Mouse (Mus musculus): ENCODE data around the gene Sytl3.
A peak's percentile ranks its signal among the peaks of the same experiment; 100 is the strongest.
"Not testable (repeated sequence)": the region's sequence is repeated elsewhere in the genome, so short reads cannot be mapped to it uniquely, and the experiment has no call there.

The Sytl3 gene

DNA sequence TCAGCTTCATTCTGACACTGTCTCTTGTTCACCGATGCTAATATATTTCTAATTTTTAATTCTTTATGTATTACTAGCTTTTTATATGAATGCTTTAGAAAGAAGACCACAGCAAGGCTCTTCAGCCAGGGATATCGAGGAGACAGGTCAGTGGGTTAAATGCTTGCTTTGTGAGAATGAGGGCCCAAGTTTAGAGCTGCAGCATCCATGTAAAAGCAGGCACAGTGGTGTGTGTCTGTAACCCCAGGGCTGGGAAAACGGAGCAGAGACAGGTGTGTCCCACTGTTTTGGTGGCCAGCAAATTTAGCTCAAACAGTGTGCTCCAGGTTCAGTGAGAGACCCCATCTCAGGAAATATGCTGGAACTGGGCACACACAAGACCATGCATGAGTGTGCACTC is 11.4 kb upstream of the Sytl3 start:
- not testable (repeated sequence) for DNase-seq

DNA sequence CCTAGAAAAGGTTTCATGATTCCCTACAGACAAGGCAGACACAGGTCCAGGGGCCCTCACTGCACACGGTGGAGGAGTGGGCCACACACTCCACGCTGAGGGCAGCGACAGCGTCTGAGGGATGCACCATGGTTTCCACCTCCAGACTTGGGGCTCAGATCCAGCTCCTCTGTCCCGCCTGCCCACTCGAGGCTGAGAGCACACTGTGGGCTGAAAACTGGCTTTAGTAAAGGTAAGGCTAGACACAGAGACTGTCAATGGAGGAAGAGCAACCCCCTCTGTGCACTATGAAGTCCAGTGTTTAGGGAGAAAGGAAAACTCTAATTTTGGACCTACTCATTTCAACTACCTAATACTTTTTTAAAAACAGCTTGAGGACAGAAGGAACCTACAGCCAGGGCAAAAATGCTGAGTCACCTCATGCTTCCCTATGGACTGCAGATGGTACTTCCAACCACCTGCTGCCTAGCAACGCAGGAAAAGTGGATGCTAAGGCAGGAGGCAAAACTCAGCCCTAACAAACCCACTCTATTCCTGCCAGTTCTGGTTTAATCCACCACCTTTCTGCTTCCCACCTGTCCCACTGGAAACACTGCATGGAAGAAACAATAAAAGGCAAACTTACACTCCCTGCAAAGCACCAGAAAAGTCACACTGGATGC is 7.9 kb upstream of the Sytl3 start:
- peak in 1 of 2 experiments; percentile 14 for DNase-seq

GRCm38 (mm10) chr17:6653341-6653946 is 5.4 kb upstream of the Sytl3 start:
- DNase-seq: not testable (repeated sequence)

DNA sequence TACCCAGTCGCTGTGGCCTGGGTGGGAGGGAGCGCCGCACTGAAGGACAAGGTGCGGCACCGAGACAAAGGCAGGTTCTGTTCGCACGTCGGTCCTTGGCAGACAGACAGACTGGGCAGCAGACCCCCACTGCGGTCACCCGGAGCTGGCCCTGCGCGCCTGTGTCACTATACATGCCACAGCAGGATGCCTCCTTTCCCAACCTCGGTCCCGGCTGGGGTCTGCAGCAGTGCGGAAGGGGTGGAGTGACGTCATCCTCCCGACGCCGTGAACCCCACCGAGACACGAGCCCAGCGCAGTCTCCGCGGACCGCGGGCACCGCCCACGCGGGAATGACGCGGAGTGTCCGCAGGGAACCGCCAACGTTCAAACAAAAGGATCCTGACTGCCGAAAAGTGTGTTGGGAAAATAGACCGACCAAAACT is 3.8 kb upstream of the Sytl3 start:
- peak; percentile 87 to 89 for DNase-seq

GRCm38 (mm10) chr17:6655567-6656281 is 3.2 kb upstream of the Sytl3 start, which contains the start of gene Dynlt1f:
TSS of gene Dynlt1f (minus strand) at chr17:6655900.
- peak; percentile 71 to 73 for DNase-seq

DNA sequence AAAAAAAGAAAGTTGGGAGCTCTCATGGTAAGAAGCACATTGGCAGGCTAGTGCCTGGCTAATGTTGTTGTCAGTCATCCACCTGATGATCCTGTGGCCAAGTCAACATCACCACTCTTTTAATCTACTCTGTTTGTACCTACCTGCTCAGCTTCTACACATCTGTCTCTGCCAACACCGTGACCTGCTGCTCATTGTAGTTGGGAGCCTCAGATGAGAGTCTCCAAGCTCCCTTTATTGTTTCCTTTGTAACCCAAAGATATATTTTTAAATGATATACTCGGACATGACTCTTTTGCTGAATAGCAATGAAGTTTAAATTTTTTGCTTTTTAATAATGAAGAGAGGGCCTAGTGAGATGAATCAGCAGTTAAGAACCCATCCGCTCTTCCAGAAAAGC is 2.4 kb upstream of the Sytl3 start:
- not testable (repeated sequence) for DNase-seq

DNA sequence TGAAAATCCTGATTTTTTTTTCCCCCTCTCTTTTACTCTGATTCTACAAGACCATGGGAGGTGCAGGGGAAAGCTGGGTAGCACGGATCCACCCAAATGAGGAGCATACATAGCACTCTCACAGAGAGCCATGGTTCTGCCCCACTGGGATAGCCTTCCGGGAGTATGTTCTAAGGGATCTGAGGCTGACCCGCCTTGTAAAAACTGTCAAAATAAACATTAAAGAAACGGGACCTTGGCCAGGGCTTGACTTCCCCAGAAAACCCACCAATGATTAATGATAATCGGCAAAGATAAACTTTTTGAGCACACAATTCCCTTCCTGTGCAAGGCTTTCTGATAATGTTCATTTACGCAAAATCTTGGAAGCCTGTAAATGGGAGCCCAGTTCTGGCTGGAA is 1.7 kb downstream of the Sytl3 start:
- not testable (repeated sequence) for DNase-seq

DNA sequence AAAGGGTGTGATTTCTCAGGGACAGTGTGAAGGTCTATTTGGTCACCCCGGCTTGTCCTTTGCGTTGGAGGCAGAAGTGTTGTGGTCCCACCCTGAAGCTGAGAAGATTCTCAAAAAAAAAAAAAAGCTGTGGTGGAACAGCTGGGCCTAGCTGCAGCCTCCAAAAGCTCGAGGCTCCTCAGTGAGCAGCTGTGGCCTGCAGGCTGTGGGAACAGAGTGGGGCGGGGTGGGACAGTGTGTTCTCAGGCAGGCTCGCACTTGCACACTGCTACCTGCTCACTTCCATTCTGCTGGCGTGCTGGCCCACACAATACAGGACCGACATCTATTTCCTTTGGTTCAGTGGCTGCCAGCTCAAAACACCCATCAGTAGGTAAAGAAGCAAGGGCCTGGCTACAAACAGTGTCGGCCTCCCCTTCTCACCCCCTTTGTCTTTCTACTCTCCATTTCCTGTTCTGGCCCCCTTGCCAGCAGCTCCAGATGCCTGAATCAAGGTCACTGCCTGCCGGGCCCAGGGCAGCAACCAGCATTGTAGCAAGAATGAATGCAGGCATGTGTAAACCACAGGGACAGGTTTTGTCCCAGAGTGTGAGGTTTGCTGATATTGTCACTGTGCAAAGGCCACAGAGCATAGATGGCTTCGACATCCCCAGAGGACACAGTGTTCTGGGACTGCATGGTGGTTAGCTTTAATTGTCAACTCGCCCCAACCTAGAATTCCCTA is 2.4 kb downstream of the Sytl3 start:
- DNase-seq: not testable (repeated sequence)

DNA sequence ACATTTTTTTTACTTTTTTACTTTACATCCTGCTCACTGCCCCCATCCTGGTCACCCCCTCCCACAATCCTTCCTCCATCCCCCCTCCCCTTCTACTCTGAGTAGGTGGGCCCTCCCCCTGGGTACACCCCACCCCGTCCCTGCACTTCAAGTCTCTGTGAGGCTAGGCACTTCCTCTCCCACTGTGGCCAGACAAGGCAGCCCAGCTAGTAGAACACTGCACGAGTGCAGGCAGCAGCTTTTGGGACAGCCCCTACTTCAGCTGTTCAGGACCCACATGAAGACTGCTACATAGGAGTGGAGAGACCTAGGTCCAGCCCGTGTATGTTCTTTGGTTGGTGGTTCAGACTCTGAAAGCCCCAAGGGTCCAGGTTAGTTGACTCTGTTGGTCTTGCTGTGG is 3.9 kb downstream of the Sytl3 start:
- not testable (repeated sequence) for DNase-seq

DNA sequence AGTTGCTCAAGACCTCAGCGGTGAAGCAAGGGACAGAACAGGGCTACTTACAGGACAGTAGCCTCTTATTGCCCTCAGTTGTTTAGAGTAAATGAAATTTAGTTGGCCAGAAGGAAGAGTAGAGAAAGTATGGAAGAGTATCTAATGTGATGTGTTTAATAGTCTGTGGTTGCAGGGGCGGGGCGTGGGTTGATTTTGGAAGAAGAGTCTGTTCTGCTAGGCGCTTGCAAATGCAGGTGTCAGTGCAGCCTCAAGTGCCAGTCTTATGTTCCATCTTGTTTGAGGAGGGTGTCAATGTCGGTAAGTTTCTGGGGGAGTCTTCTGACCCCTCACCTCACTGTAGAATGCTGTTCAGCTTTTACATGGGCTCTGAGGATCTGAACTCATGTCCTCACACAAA is 6.5 kb downstream of the Sytl3 start:
- not testable (repeated sequence) for DNase-seq

- not testable (repeated sequence) for DNase-seq
These were observed 9.6 kb downstream of the Sytl3 start for GRCm38 (mm10) chr17:6668522-6668921.

DNA sequence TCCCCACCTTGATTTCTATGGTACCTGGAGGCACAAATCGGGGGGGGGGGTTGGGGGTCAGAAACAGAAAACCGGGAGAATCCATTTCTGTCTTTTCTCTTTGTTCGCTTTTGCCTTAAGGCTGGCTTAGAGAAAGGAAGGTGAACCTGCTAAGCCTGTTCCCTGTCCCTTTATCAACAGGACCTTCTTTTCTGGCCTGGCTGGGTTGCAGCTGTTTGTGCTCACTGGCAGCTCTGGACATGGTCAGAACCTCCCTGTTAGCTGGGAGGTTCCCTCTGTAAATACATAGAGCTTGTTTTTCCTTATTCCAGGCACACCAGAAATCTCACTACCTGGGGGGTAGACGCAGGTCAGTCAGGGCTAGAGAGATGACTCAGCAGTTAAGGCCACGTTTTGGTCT is 15.4 kb downstream of the Sytl3 start:
- DNase-seq: not testable (repeated sequence)

DNA sequence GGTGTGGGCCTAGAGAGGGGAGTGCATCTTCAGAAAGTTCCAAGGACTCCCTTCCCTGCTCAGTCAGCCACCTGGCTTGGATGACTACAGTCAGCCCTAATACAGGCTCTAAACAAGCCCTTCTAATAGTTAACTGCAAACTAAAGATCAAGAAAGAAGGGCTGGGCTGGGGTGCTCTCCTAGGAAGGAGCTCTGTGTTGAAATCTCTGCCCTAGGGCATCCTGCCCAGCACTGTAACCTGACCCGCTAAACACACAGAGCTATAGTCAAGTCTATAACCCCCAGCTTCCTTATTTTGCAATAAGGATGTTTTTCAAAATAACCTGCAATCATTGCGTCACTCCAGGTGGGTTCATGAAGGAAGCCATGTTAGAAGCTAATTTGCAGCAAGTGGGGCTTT is 19.2 kb downstream of the Sytl3 start:
- DNase-seq: not testable (repeated sequence)

DNA sequence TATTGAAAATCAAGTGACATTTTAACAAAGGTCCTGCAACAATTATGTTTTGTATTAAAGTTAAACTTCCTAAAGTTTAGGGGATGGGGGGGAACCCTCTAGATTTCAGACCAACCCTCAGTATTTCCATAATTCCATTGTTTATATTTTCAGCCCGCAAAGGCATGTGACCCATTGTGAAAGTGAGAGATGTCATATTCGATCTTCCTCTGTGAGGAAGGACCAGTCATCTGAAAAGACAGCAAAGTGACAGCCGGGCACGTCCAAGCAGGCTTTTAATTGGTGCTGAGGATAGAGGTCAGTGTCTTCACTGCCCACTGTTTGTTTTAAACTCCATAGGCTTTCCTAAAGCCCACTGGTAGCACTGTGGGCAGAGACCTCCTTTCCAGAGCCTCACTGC is 22.8 kb downstream of the Sytl3 start:
- DNase-seq: not testable (repeated sequence)

- not testable (repeated sequence) for DNase-seq
These were observed 24.8 kb downstream of the Sytl3 start for GRCm38 (mm10) chr17:6683702-6684101.

DNA sequence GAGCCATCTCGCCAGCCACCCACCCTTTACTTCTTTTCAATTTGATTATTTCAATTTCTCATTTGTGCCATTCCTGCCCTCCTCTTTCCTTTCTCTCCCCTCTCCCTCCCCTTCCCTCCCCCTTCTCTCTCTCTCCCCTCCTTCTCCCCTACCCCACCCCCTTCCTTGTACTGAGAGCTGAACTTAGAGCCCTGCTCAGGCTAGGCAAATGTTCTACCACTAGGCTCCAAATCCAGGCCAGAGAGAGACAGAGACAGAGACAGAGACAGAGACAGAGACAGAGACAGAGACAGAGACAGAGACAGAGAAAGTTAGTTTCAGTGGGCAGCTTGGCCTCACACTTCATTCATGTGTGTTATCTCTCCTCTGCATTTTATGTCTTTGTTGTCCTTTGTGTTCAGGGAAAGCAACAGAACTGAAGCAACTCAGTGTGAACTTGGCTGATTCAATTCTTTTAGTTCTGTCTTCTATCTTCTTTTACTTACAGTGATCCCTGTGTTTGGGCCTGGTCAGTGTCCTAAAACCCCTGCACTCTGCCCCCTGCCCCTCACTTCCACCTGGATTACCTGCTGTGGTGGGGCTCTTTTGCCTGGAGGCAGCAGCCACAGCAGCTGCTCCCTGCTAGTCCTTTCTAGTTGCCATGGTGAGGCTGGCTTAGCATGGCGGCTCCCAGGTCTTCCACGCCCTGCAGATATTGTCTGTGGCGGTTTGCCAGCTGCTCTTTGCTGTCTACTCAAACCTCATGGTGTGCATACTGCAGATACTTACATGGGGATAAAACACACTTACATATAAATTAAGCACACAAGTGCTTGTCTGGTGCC is 25.8 kb downstream of the Sytl3 start:
- not testable (repeated sequence) for DNase-seq

DNA sequence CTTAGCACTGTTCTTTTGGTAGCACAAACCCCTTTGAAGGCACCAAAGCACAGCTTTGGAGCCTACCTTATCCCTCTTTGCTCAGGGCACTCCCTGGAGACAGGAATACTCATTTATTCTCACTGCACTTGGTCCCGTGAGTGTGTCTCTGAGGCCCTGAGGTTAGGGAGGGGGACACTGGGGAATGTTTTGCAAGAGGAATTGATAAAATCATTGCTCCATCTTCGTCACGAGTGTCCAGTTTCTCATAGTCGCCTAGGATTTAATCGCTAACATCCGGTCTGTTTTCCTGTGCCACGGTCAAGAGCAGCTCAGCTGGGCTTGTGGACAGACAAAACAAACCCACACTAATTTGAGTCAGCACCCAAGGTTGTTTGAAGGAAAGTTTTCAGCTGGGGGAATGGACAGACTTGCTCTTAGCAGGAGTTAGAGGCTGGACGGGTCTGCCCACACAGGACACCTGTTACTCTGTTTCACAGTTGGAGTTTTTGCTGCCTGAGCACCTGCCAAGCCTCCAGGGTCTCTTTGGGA is 26.5 kb downstream of the Sytl3 start:
- DNase-seq: peak in 1 of 2 experiments; percentile 25

GRCm38 (mm10) chr17:6686299-6686971 is 27.5 kb downstream of the Sytl3 start:
- not testable (repeated sequence) for DNase-seq

- peak; percentile 40 to 50 for DNase-seq
These were observed 30.5 kb downstream of the Sytl3 start for GRCm38 (mm10) chr17:6689344-6689743.

DNA sequence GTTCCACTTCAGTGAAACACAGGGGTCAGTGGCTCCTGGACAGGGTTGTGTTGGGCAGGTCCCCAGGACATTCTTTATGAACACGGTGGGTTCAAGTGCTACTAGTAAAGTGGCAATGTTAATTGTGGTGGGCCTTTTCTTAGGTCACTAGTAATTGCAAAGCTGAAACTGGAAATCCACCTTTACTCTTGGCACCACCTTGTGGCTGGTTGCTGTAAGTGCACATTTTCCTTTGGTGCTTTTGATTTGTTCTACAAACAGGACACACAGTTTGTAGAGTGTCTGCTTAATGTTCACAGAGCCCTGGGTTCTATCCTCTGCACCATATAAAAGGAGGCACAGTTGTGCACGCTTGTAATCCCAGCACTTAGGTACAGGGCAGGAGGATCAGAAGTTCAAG is 32.7 kb downstream of the Sytl3 start:
- DNase-seq: peak; percentile 96 to 98

GRCm38 (mm10) chr17:6695712-6696111 is 36.8 kb downstream of the Sytl3 start:
- not testable (repeated sequence) for DNase-seq

Measured in cerebellum, postnatal 10 days (tissue).